Mouse (Mus musculus): ENCODE measurements around the gene Mecom. TPM values are rescaled to one million over a fixed set of nuclear protein-coding genes. Genes with fewer than 3 reads are reported as not detected.

Mecom gene
- polyA plus RNA-seq, 1 experiment from 2014 or later: 44.4 TPM

- 89% methylated on average over 7 of the region's 7 CpGs for whole genome bisulfite sequencing
- H3K4me2 ChIP-seq (replicated peaks): no peak overlapping the region
- no peak for ATAC-seq (ENCODE audit: low FRiP score)
Measured at GRCm38 (mm10) chr3:30366621-30367020, 181.2 kb downstream of the Mecom start.

GRCm38 (mm10) chr3:30361190-30361589 is 186.6 kb downstream of the Mecom start:
- Histone ChIP-seq H3K36me3 (no peaks in the 10 kb centered on the region), H3K4me2 (replicated peaks) (no peak overlapping the region), H3K9me3 (replicated peaks) (no peaks in the 10 kb centered on the region), H3K9ac (no peak overlapping the region), H3K27ac (no peak overlapping the region), H3K4me1 (no peaks in the 10 kb centered on the region), H3K27me3 (no peaks in the 10 kb centered on the region), H3K4me3 (no peak overlapping the region)
- no peak for ATAC-seq (ENCODE audit: low FRiP score)
- whole genome bisulfite sequencing: 79% methylated on average over 5 of the region's 5 CpGs

More at GRCm38 (mm10) chr3:30366621-30367020, 181.2 kb downstream of the Mecom start:
- Histone ChIP-seq H3K27me3 (no peaks in the 10 kb centered on the region), H3K9ac (no peak overlapping the region), H3K4me3 (no peak overlapping the region), H3K27ac (no peak overlapping the region), H3K9me3 (replicated peaks) (no peaks in the 10 kb centered on the region), H3K36me3 (no peaks in the 10 kb centered on the region), H3K4me1 (no peaks in the 10 kb centered on the region)

GRCm38 (mm10) chr3:30353878-30354727 is 193.7 kb downstream of the Mecom start:
- WGBS: 42% methylated on average over 6 of the region's 6 CpGs
- peaks cover 8% of the 10 kb centered on the region; the same call in 1 of the 2 replicates for H3K4me1 ChIP-seq
- no peaks in the 10 kb centered on the region for H3K36me3 ChIP-seq
- H3K27ac ChIP-seq: no peak overlapping the region
- no peak for ATAC-seq (ENCODE audit: low FRiP score)
- no peak overlapping the region for H3K9ac ChIP-seq
- no peak overlapping the region for H3K4me2 ChIP-seq (replicated peaks)
- H3K4me3 ChIP-seq: no peak overlapping the region
- H3K9me3 ChIP-seq (replicated peaks): no peaks in the 10 kb centered on the region
- H3K27me3 ChIP-seq: no peaks in the 10 kb centered on the region

GRCm38 (mm10) chr3:30349279-30349678 is 198.5 kb downstream of the Mecom start:
- Histone ChIP-seq H3K4me2 (replicated peaks) (no peak overlapping the region), H3K27me3 (no peaks in the 10 kb centered on the region), H3K9me3 (replicated peaks) (no peaks in the 10 kb centered on the region), H3K27ac (no peak overlapping the region), H3K4me1 (peaks cover 2% of the 10 kb centered on the region; the same call in 1 of the 2 replicates), H3K9ac (no peak overlapping the region), H3K4me3 (no peak overlapping the region), H3K36me3 (no peaks in the 10 kb centered on the region)
- 40% methylated on average over 7 of the region's 7 CpGs for WGBS
- ATAC-seq (ENCODE audit: low FRiP score): no peak

GRCm38 (mm10) chr3:30344151-30344550 is 203.7 kb downstream of the Mecom start:
- 84% methylated on average over 4 of the region's 4 CpGs for WGBS
- Histone ChIP-seq H3K4me1 (no peaks in the 10 kb centered on the region), H3K4me2 (replicated peaks) (no peak overlapping the region), H3K9me3 (replicated peaks) (no peaks in the 10 kb centered on the region), H3K4me3 (no peak overlapping the region), H3K27ac (no peak overlapping the region), H3K36me3 (no peaks in the 10 kb centered on the region), H3K27me3 (no peaks in the 10 kb centered on the region), H3K9ac (no peak overlapping the region)
- no peak for ATAC-seq (ENCODE audit: low FRiP score)

GRCm38 (mm10) chr3:30332337-30332736 is 215.5 kb downstream of the Mecom start:
- 82% methylated on average over 6 of the region's 6 CpGs for WGBS
- H3K27ac ChIP-seq: no peak overlapping the region

GRCm38 (mm10) chr3:30330476-30330875 is 217.3 kb downstream of the Mecom start:
- Histone ChIP-seq H3K9me3 (replicated peaks) (no peaks in the 10 kb centered on the region), H3K9ac (no peak overlapping the region), H3K36me3 (no peaks in the 10 kb centered on the region), H3K4me2 (replicated peaks) (no peak overlapping the region), H3K27ac (no peak overlapping the region), H3K4me3 (no peak overlapping the region), H3K4me1 (no peaks in the 10 kb centered on the region), H3K27me3 (no peaks in the 10 kb centered on the region)
- ATAC-seq (ENCODE audit: low FRiP score): no peak
- 89% methylated on average over 3 of the region's 3 CpGs for WGBS

More at GRCm38 (mm10) chr3:30332337-30332736, 215.5 kb downstream of the Mecom start:
- Histone ChIP-seq H3K27me3 (no peaks in the 10 kb centered on the region), H3K9ac (no peak overlapping the region), H3K4me2 (replicated peaks) (no peak overlapping the region), H3K36me3 (no peaks in the 10 kb centered on the region), H3K4me1 (no peaks in the 10 kb centered on the region), H3K9me3 (replicated peaks) (no peaks in the 10 kb centered on the region), H3K4me3 (no peak overlapping the region)
- no peak for ATAC-seq (ENCODE audit: low FRiP score)

GRCm38 (mm10) chr3:30330021-30330420 is 217.8 kb downstream of the Mecom start:
- 79% methylated on average over 3 of the region's 3 CpGs for WGBS
- Histone ChIP-seq H3K4me2 (replicated peaks) (no peak overlapping the region), H3K9me3 (replicated peaks) (no peaks in the 10 kb centered on the region), H3K36me3 (no peaks in the 10 kb centered on the region), H3K4me1 (no peaks in the 10 kb centered on the region), H3K4me3 (no peak overlapping the region), H3K27me3 (no peaks in the 10 kb centered on the region), H3K27ac (no peak overlapping the region), H3K9ac (no peak overlapping the region)
- ATAC-seq (ENCODE audit: low FRiP score): no peak

- Histone ChIP-seq H3K9me3 (replicated peaks) (no peaks in the 10 kb centered on the region), H3K36me3 (no peaks in the 10 kb centered on the region), H3K27ac (no peak overlapping the region), H3K4me2 (replicated peaks) (no peak overlapping the region), H3K4me3 (no peak overlapping the region), H3K9ac (no peak overlapping the region), H3K27me3 (peaks cover 3% of the 10 kb centered on the region; the same call in 1 of the 2 replicates), H3K4me1 (0 out of 2 replicates have a peak, but pooled peaks cover 9% of the 10 kb centered on the region)
- ATAC-seq (ENCODE audit: low FRiP score): no peak; the same call in 1 of the 2 replicates
- WGBS: 41% methylated on average over 2 of the region's 2 CpGs
Measured at GRCm38 (mm10) chr3:30314955-30315354, 232.9 kb downstream of the Mecom start.

GRCm38 (mm10) chr3:30308081-30308480 is 239.7 kb downstream of the Mecom start:
- Histone ChIP-seq H3K4me2 (replicated peaks) (no peak overlapping the region), H3K4me3 (no peak overlapping the region), H3K9ac (no peak overlapping the region), H3K9me3 (replicated peaks) (no peaks in the 10 kb centered on the region), H3K36me3 (no peaks in the 10 kb centered on the region), H3K27ac (no peak overlapping the region), H3K27me3 (no peaks in the 10 kb centered on the region), H3K4me1 (no peaks in the 10 kb centered on the region)
- WGBS: 55% methylated on average over 4 of the region's 4 CpGs
- no peak for ATAC-seq (ENCODE audit: low FRiP score)

GRCm38 (mm10) chr3:30307601-30308000 is 240.2 kb downstream of the Mecom start:
- Histone ChIP-seq H3K4me3 (no peak overlapping the region), H3K36me3 (no peaks in the 10 kb centered on the region), H3K4me1 (no peaks in the 10 kb centered on the region), H3K4me2 (replicated peaks) (no peak overlapping the region), H3K27ac (no peak overlapping the region), H3K9ac (no peak overlapping the region), H3K9me3 (replicated peaks) (no peaks in the 10 kb centered on the region), H3K27me3 (no peaks in the 10 kb centered on the region)
- ATAC-seq (ENCODE audit: low FRiP score): no peak
- 78% methylated on average over 6 of the region's 6 CpGs for WGBS

- ATAC-seq (ENCODE audit: low FRiP score): no peak
- H3K9me3 ChIP-seq (replicated peaks): no peaks in the 10 kb centered on the region
- WGBS: 53% methylated on average over 3 of the region's 3 CpGs
- no peak overlapping the region for H3K4me2 ChIP-seq (replicated peaks)
- H3K27me3 ChIP-seq: no peaks in the 10 kb centered on the region
- H3K36me3 ChIP-seq: no peaks in the 10 kb centered on the region
- no peak overlapping the region for H3K27ac ChIP-seq
- no peak overlapping the region for H3K9ac ChIP-seq
- H3K4me3 ChIP-seq: no peak overlapping the region
- peaks cover 6% of the 10 kb centered on the region; the same call in 1 of the 2 replicates for H3K4me1 ChIP-seq
Measured at GRCm38 (mm10) chr3:30306080-30306479, 241.7 kb downstream of the Mecom start.

- H3K36me3 ChIP-seq: no peaks in the 10 kb centered on the region
- H3K4me1 ChIP-seq: peaks cover 18% of the 10 kb centered on the region
- 40% methylated on average over 1 of the region's 1 CpGs for WGBS
- no peak for ATAC-seq (ENCODE audit: low FRiP score)
- H3K4me2 ChIP-seq (replicated peaks): no peak overlapping the region
- no peaks in the 10 kb centered on the region for H3K27me3 ChIP-seq
- H3K9me3 ChIP-seq (replicated peaks): no peaks in the 10 kb centered on the region
- no peak overlapping the region for H3K9ac ChIP-seq
- no peak overlapping the region for H3K4me3 ChIP-seq
- H3K27ac ChIP-seq: no peak overlapping the region
Measured at GRCm38 (mm10) chr3:30299460-30299859, 248.3 kb downstream of the Mecom start.
